Mouse (Mus musculus) stomach, postnatal 0 days (tissue): ENCODE measurements around the gene Zmynd8. TPM values are rescaled to one million over a fixed set of nuclear protein-coding genes. Genes with fewer than 3 reads are reported as not detected.
A peak's percentile ranks its signal among the peaks of the same experiment; 100 is the strongest.

ENCODE experiments used
- ATAC-seq: fragments of 200-750 bp; cut with Nextera tagmentation; 2 replicates; pipeline ENCODE4 v1.8.0; 2017; ENCODE audit not compliant: low FRiP score, low TSS enrichment
- DNase-seq: peaks from one replicate; pipeline ENCODE4 v3.0.0-alpha.2; 2016; ENCODE audit warnings: low spot score
- H3K27ac ChIP-seq: fragments of 300-500 bp; sonication (generic); replicated peaks from 2 replicates; pipeline ENCODE4 v1.5.1; 2014; ENCODE audit warnings: mild to moderate bottlenecking, control low read depth
- H3K27me3 ChIP-seq: fragments of 300-500 bp; sonication (generic); 2 replicates; pipeline ENCODE4 v1.6.1; 2014; ENCODE audit warnings: low read length; ENCODE audit not compliant: control insufficient read depth, insufficient read depth
- H3K36me3 ChIP-seq: fragments of 300-500 bp; sonication (generic); 2 replicates; pipeline ENCODE4 v1.6.1; 2014; ENCODE audit warnings: low read length, mixed read lengths; ENCODE audit not compliant: control insufficient read depth, insufficient read depth
- H3K4me1 ChIP-seq: fragments of 300-500 bp; sonication (generic); replicated peaks from 2 replicates; pipeline ENCODE4 v1.6.1; 2014; ENCODE audit warnings: antibody characterized with exemption; ENCODE audit not compliant: control insufficient read depth, insufficient read depth
- H3K4me2 ChIP-seq: fragments of 300-500 bp; sonication (generic); replicated peaks from 2 replicates; pipeline ENCODE4 v1.6.1; 2014; ENCODE audit warnings: low read depth, mild to moderate bottlenecking, control low read depth, moderate library complexity
- H3K4me3 ChIP-seq: fragments of 300-500 bp; sonication (generic); 2 replicates; pipeline ENCODE4 v1.5.1; 2014; ENCODE audit warnings: low read depth, low read length, control low read depth
- H3K9ac ChIP-seq: fragments of 300-500 bp; sonication (generic); 2 replicates; pipeline ENCODE4 v1.6.1; 2014; ENCODE audit warnings: mild to moderate bottlenecking, low read length, control low read depth, mixed read lengths
- H3K9me3 ChIP-seq: fragments of 300-500 bp; sonication (generic); 2 replicates; pipeline ENCODE4 v1.6.1; 2016; ENCODE audit warnings: low read length; ENCODE audit not compliant: control insufficient read depth
- CTCF ChIP-seq: IDR thresholded peaks from 2 replicates; pipeline ENCODE4 v1.5.1; 2016; ENCODE audit warnings: antibody characterized with exemption, low read depth, mild to moderate bottlenecking, moderate library complexity
- EP300 ChIP-seq: optimal IDR thresholded peaks from 2 replicates; pipeline ENCODE3; 2016; ENCODE audit warnings: antibody characterized with exemption
- WGBS: fragments of 180-500 bp; shearing (Covaris S2); extraction: QIAGEN DNeasy Blood & Tissue Kit; methylation state at CpG from one replicate; pipeline ENCODE4 v1.1.7; 2014; 5-methylcytosine and 5-hydroxymethylcytosine counted together
- polyA plus RNA-seq: library from polyadenylated mRNA; unstranded; fragments of >200 nt; fragmentation: Nextera tagmentation; extraction: Ambion mirVana; gene quantifications from 2 replicates; pipeline ENCODE4 v1.2.1, GENCODE M21; 2015

Zmynd8 gene
- polyA plus RNA-seq, 1 experiment from 2014 or later = 29.7 TPM

- peak; percentile 68 for DNase-seq
- Histone ChIP-seq H3K36me3 (peaks cover 24% of the 10 kb centered on the region), H3K4me3 (no peak overlapping the region), H3K27me3 (no peaks in the 10 kb centered on the region), H3K9me3 (no peaks in the 10 kb centered on the region), H3K9ac (no peak overlapping the region), H3K27ac (no peak overlapping the region), H3K4me2 (no peak overlapping the region), H3K4me1 (0 out of 2 replicates have a peak, but pooled peaks cover under 1% of the 10 kb centered on the region)
- 43% methylated on average over 5 of the region's 5 CpGs for WGBS
- TF ChIP-seq EP300 (no peak), CTCF (no peak)
- peak; percentile 40 for ATAC-seq
Measured at GRCm38 (mm10) chr2:165849129-165849528, 49.7 kb downstream of the Zmynd8 start.

- Histone ChIP-seq H3K27me3 (no peaks in the 10 kb centered on the region), H3K4me1 (no peaks in the 10 kb centered on the region), H3K4me3 (no peak overlapping the region), H3K36me3 (peaks cover 33% of the 10 kb centered on the region), H3K9me3 (no peaks in the 10 kb centered on the region), H3K9ac (no peak overlapping the region), H3K27ac (no peak overlapping the region), H3K4me2 (no peak overlapping the region)
- no peak for TF ChIP-seq CTCF
- TF ChIP-seq EP300 = no peak
- ATAC-seq = no peak
- DNase-seq = no peak
- WGBS = 78% methylated on average over 8 of the region's 8 CpGs
Measured at GRCm38 (mm10) chr2:165846787-165847186, 52.0 kb downstream of the Zmynd8 start.

GRCm38 (mm10) chr2:165845490-165845889 lies 53.3 kb downstream of the Zmynd8 start:
- ATAC-seq (no peak), DNase-seq (no peak)
- H3K27me3 ChIP-seq = no peaks in the 10 kb centered on the region
- no peaks in the 10 kb centered on the region for H3K9me3 ChIP-seq
- H3K9ac ChIP-seq = no peak overlapping the region
- no peak overlapping the region for H3K27ac ChIP-seq
- no peak for TF ChIP-seq EP300
- no peak for TF ChIP-seq CTCF
- H3K4me3 ChIP-seq = no peak overlapping the region
- H3K4me2 ChIP-seq = no peak overlapping the region
- 90% methylated on average over 22 of the region's 22 CpGs for WGBS
- H3K36me3 ChIP-seq = peaks cover 39% of the 10 kb centered on the region
- H3K4me1 ChIP-seq = no peaks in the 10 kb centered on the region

GRCm38 (mm10) chr2:165843350-165843749 lies 55.5 kb downstream of the Zmynd8 start:
- TF ChIP-seq CTCF = no peak
- TF ChIP-seq EP300 = no peak

GRCm38 (mm10) chr2:165842241-165842640 lies 56.6 kb downstream of the Zmynd8 start:
- no peaks in the 10 kb centered on the region for H3K27me3 ChIP-seq
- no peaks in the 10 kb centered on the region for H3K4me1 ChIP-seq
- 90% methylated on average over 10 of the region's 10 CpGs for WGBS
- no peak for ATAC-seq
- no peak overlapping the region for H3K4me3 ChIP-seq
- TF ChIP-seq EP300 (no peak), CTCF (no peak)
- no peak for DNase-seq
- H3K9me3 ChIP-seq = no peaks in the 10 kb centered on the region
- H3K36me3 ChIP-seq = peaks cover 56% of the 10 kb centered on the region
- H3K27ac ChIP-seq = peak overlapping the region; percentile 40
- no peak overlapping the region for H3K9ac ChIP-seq
- H3K4me2 ChIP-seq = no peak overlapping the region

More at GRCm38 (mm10) chr2:165843350-165843749, 55.5 kb downstream of the Zmynd8 start:
- peaks cover 49% of the 10 kb centered on the region for H3K36me3 ChIP-seq
- no peak overlapping the region for H3K9ac ChIP-seq
- H3K9me3 ChIP-seq = no peaks in the 10 kb centered on the region
- no peak for ATAC-seq
- no peak for DNase-seq
- no peaks in the 10 kb centered on the region for H3K27me3 ChIP-seq
- 91% methylated on average over 6 of the region's 6 CpGs for WGBS
- no peaks in the 10 kb centered on the region for H3K4me1 ChIP-seq
- no peak overlapping the region for H3K27ac ChIP-seq
- H3K4me3 ChIP-seq = no peak overlapping the region
- H3K4me2 ChIP-seq = no peak overlapping the region

- Histone ChIP-seq H3K9me3 (no peaks in the 10 kb centered on the region), H3K4me1 (no peaks in the 10 kb centered on the region), H3K9ac (no peak overlapping the region), H3K4me3 (no peak overlapping the region), H3K27ac (peak overlapping the region; percentile 82), H3K36me3 (peaks cover 58% of the 10 kb centered on the region), H3K27me3 (no peaks in the 10 kb centered on the region), H3K4me2 (no peak overlapping the region)
- WGBS = 57% methylated on average over 6 of the region's 6 CpGs
- TF ChIP-seq EP300 = peak; percentile 61
- TF ChIP-seq CTCF = no peak
- DNase-seq = peak; percentile 65
- peak; percentile 74 for ATAC-seq
Measured at GRCm38 (mm10) chr2:165841805-165842204, 57.0 kb downstream of the Zmynd8 start.
